Mouse (Mus musculus): Measurements from ENCODE around the gene Olfr154. TPM values are rescaled to one million over a fixed set of nuclear protein-coding genes. Genes with fewer than 3 reads are reported as not detected.
"Not testable (repeated sequence)": the region's sequence is repeated elsewhere in the genome, so short reads cannot be mapped to it uniquely, and the experiment has no call there.

Gene Olfr154
- total RNA-seq (2021), result not detected

DNA sequence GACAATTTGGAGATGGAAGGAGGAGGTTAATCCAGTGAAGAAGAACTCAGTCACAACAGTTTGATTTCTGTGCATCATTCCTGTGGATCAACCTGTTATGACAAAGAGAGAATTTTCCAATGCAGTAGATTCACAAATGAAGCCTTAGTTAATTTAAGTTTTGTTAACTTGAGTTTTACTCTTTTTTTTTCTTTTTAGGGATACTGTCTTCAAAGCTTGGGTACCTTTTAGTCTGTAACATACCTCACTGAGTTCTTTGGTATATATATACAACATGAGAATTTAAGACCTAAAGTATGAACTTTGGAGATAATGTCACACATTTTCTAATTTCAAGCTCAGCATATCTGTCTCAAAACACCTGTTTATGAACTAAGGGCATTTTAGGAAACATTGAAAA lies at the start of gene Olfr154:
Gene Olfr154 (minus strand): TSS at position 101 of the 400 bp plus-strand sequence.
- DNase-seq, result not testable (repeated sequence)

DNA sequence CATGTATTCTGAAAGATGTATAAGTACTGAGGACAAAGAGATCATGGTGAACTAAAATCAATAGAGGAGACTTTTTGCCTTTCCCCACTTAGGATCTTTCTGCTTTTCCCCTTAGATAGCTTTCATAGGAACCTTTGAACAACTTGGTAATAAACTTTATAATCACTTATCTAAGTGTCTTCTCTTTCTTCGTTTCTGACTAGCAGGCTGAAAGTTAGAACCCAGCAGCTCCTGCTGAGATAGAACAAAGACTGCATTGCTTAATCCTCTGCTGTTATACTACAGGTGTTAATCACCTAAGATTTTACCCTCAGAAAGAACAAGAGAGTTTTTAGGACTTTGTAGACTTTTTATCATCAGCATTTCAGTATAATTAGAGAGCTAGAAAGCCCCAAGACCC lies 46.9 kb upstream of the Olfr154 start:
- DNase-seq, result no peak

DNA sequence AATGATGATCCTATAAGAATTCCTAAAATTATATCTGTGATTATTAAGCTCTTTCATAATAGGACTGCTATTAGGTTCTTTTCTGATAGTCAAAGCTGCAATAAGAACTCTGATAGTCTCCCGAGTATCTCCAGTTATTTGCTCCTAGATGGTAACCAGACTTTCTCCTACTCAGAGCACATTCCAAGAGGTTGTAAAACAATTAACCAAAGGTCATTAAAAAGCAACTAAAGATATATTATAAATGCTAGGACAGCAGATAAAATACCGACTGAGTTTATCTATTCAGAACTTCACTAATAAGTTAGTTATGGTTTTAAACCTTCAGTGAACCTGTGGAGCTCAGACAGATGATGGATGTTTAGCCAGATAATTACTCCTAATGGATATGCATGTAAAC lies 46.4 kb upstream of the Olfr154 start:
- not testable (repeated sequence) for DNase-seq

DNA sequence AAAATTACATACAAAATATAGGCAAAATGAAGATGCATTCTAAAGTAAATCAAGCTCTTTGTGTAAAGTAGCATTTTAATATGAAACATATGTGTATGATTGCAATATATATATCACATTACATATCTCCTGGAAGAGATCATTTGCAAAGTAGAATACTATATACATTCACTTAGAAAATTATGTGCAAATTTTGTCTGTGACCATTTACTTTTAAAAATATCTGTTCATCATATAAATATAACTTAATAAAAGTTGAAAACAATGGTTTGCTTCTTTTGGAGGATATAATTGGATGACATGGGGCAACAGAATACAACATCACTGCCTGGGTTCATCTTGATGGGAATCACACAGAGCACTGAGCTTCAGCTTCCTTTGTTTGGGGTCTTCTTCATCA lies 24.9 kb upstream of the Olfr154 start, which contains the start of gene Olfr1008:
Gene Olfr1008 (plus strand): TSS at position 301 of the 400 bp plus-strand sequence.
- DNase-seq, result no peak

DNA sequence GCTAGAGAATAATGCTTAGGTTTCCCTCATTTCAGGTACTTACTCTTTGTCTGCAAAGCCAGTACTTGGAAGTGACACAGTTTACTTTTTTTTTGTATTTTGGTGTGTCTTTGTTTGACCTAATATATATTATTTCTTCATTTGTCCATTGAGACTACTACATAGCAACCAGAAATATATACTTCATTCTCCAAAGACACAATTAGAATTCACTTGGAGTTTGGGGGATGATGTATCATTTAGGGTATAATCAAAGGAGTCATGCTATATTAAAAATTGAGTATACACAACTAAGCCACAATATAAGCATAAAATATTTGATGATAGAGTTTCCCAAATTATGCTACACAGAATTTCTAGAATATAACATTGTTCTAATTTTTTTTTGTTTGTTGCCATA lies 14.4 kb upstream of the Olfr154 start, which contains the start of gene Olfr1006:
Gene Olfr1006 (minus strand): TSS at position 101 of the 400 bp plus-strand sequence.
- DNase-seq, result no peak

DNA sequence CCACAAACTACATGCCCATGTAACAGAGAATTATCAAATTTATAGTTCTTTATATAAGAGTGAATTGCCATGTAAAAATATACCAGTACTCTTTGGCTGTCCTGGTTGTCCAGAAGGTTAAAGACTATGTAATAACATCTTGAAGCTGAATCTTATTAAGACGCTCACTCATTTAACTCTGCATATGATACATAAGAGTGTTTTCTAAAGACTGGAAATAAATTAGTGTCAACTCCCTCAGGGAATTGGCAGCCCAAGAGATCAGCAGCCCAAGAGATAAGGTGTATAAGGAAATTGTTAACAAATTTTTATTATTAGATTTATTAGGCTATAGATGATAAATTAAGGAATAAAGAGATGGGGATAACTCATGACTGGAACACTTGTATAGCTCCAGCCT lies 13.7 kb downstream of the Olfr154 start, which contains the start of gene Olfr1002:
Gene Olfr1002 (minus strand): TSS at position 101 of the 400 bp plus-strand sequence.
- DNase-seq, result no peak

Other genes starting within 250 kb of the Olfr154 start
- gene Olfr993, start 249.6 kb downstream of the Olfr154 start, total RNA-seq (2021), result not detected
- gene Olfr994, start 228.0 kb downstream of the Olfr154 start, total RNA-seq (2021), result not detected
- not detected for gene Olfr995, start 220.8 kb downstream of the Olfr154 start, total RNA-seq (2021)
- under 1 TPM in 1 of 2 experiments, not detected in 1; 0.25 TPM for gene 4833423E24Rik, start 145.4 kb downstream of the Olfr154 start, total RNA-seq (2021)
- gene Olfr996, start 85.2 kb downstream of the Olfr154 start, total RNA-seq (2021), result not detected
- not detected for gene Olfr998, start 75.5 kb downstream of the Olfr154 start, total RNA-seq (2021)
- gene Olfr1000, start 52.6 kb downstream of the Olfr154 start, total RNA-seq (2021), result not detected
- gene Olfr1002, start 13.8 kb downstream of the Olfr154 start, total RNA-seq (2021), result not detected
- gene Olfr1006, start 14.3 kb upstream of the Olfr154 start, total RNA-seq (2021), result not detected
- not detected for gene Olfr1008, start 25.0 kb upstream of the Olfr154 start, total RNA-seq (2021)
- gene Olfr1009, start 51.0 kb upstream of the Olfr154 start, total RNA-seq (2021), result not detected
- gene Olfr1012, start 98.3 kb upstream of the Olfr154 start, total RNA-seq (2021), result not detected
- gene Olfr1013, start 102.6 kb upstream of the Olfr154 start, total RNA-seq (2021), result not detected
- not detected for gene Olfr1014, start 108.3 kb upstream of the Olfr154 start, total RNA-seq (2021)
- gene Olfr1015, start 117.6 kb upstream of the Olfr154 start, total RNA-seq (2021), result not detected
- gene Olfr1016, start 138.1 kb upstream of the Olfr154 start, total RNA-seq (2021), result not detected
- not detected for gene Olfr1018, start 154.0 kb upstream of the Olfr154 start, total RNA-seq (2021)
- gene Olfr1019, start 181.0 kb upstream of the Olfr154 start, total RNA-seq (2021), result not detected
- gene Olfr1020, start 182.6 kb upstream of the Olfr154 start, total RNA-seq (2021), result not detected
- gene Olfr1022, start 204.1 kb upstream of the Olfr154 start, total RNA-seq (2021), result not detected
- gene Olfr1023, start 221.2 kb upstream of the Olfr154 start, total RNA-seq (2021), result not detected
- gene Olfr1024, start 240.6 kb upstream of the Olfr154 start, total RNA-seq (2021), result not detected